Mouse (Mus musculus) thymus, postnatal 25 days (tissue): ENCODE data around the gene Zdhhc9.
A peak's percentile ranks its signal among the peaks of the same experiment; 100 is the strongest.

Experiments used
- DNase-seq: peaks from one replicate; pipeline ENCODE4 v3.0.0; 2022

Zdhhc9 gene

DNA sequence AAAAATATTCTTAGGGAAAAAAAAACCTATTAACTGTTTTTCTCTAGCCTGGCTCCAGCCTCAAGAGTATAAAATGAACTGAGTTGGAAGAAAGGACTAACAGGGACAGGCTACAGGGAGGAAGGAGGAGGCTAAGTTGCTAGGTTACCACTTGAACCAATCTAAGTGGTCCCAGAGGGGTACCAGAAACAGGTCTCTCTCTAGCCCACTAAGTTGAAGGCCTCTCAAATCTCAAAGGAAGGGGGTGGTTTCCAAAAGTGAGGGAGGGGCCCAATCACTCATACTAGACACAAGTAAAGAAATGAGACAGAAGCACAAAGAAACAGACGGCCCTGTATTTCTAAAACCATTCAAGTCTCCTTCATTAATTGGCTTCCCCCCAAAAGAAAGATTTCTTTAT is 38.8 kb downstream of the Zdhhc9 start:
- DNase-seq: no peak

DNA sequence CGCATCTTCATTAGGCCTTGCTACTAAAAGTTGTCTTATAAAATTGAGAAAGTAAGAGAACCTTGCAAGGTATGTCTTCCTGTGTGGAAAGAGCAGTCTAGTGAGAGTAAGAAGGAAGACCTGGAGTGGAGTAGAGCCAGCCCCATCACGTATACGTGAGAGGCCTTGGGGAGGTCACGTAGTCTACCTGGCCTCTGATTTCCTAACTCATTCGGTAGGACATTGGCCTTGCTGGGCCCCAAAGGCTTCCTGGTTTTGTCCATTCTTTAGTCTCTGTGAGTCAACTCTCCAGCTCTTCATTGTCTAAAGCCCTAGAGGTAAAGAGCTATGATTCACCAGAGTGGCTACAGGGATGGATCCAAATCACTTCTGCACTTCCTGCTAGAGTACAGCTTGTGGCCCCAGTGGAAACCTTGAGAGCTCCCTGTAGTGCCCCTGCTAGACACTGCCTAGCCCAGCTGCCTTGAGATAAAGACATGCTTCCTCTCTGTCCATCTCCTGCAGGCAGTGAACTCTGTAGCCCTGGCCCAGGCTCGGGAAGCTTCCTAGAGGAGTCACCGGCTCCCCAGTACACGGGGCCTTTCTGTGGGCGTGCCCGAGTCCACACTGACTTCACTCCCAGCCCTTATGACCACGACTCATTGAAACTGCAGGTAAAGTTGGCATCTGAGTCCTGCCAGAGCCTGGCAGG is 50.3 kb downstream of the Zdhhc9 start:
- no peak for DNase-seq

- DNase-seq: no peak
Observed at GRCm38 (mm10) chrX:48157396-48157795, 51.3 kb downstream of the Zdhhc9 start.

DNA sequence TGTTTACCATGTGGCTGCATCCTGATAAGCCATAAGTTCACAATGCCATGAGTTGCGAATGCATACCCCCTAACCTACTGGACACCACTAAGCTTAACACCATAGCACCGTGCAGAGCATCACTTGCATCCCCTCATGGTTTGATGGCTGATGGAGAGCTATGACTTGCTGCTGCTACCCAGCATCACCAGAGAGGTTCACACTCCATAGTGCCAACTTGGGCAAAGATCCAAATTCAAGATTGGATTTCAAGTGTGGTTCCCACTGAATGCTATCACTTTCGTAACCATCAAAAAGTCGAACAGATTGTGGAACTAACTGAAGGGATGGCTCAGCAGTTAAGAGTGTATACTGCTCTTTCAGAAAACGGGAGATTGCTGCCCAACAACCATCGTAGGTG is 53.2 kb downstream of the Zdhhc9 start:
- no peak for DNase-seq

DNA sequence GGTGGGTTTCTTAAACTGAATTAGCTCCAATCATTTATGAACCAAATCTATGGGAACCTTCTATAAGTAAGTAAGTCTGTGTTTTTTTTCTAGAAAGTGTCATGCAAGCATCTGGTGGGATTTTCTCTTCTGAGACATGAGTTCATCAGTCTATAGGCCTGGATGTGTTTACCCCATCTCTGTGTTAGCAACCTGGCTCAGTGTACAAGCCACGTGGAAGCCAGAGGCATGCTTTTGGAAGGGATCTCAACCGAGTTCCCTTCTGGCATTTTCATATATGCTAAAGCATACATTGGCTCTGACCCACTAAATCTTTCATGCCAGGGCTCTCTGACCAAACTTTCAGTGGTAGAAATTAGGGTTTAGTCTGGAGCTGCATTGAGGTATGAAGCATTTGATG is 54.7 kb downstream of the Zdhhc9 start:
- no peak for DNase-seq

DNA sequence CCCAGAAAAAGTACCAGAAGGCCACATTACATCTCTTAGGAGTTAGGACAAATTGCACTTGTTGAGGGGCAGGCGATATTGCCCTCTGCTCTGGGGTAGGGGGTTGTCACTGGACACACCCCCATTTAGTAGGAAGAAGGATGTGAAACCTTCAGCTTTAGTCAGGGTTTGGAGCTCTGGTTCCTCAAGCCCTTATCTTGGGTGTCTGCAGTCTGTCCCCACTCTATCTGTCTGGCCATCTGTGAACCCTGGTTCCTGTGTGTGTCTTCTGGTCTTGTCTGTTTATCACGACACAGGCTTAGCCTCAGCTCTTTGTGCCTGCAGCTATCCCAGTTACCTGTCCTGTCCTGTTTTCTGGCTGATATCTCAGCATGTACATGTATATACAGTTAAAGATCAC is 55.3 kb downstream of the Zdhhc9 start:
- no peak for DNase-seq

DNA sequence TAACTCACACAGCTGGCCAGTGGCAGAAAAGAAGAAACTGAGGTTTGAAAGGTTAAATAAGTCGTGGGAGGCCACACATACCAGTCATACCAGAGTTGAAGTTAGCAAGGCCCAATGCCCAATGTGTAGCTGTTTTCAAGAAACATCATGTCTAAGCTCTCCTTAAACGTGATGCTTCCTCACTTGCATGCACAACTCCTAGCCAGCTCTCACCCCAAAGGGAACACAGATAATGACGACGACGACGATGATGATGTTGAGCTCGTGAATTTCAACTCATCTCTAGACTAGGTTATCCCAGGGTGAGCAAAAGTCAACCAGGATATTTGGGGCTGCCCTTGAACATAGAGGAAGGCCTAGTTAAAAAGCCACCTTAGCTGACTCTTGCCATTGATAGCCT is 56.6 kb downstream of the Zdhhc9 start:
- DNase-seq: no peak

- peak; percentile 71 for DNase-seq
Observed at GRCm38 (mm10) chrX:48147741-48148186, 60.9 kb downstream of the Zdhhc9 start.

DNA sequence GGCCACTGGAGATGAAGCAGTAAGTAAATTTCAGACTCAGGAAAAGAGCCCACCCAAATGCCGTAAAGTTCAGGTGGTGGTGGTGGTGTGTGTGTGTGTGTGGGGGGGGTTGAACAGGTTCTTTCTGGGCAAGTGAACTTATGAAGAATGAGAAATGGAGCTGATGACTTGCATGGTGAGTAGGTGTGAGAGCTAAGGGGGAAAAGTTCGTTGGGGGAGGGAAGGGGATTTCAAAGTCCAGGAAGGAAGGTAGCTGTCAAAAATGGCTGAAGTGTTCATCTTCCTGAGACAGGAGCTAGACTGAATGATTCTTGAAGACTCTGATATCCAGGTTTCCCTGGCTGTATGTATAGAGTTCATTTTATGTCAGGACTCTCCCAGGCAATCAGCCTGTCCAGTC is 61.5 kb downstream of the Zdhhc9 start:
- peak; percentile 27 for DNase-seq

DNA sequence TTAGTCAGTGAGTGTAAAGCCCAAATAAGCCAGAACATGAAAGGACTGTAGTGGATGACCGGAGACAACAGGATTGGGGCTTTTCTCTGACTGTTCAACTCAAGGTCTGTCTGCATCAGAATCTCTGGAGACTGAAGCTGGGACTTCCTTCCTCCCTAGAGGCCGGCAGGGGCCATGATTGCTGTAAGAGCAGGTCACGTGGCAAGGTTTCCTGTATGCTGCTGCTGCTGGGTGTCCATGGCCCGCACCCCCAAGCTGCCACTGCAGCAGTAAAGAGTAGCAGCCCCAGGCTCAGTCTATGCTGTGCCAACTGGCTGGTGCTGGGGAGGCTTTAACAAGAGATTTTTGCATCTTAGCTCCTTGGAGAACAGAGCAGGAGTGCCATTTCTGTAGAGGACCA is 62.4 kb downstream of the Zdhhc9 start, which contains the start of gene Sash3:
Gene Sash3, plus strand, starts transcription at position 175 of the 400 bp plus-strand sequence.
- peak; percentile 77 for DNase-seq

DNA sequence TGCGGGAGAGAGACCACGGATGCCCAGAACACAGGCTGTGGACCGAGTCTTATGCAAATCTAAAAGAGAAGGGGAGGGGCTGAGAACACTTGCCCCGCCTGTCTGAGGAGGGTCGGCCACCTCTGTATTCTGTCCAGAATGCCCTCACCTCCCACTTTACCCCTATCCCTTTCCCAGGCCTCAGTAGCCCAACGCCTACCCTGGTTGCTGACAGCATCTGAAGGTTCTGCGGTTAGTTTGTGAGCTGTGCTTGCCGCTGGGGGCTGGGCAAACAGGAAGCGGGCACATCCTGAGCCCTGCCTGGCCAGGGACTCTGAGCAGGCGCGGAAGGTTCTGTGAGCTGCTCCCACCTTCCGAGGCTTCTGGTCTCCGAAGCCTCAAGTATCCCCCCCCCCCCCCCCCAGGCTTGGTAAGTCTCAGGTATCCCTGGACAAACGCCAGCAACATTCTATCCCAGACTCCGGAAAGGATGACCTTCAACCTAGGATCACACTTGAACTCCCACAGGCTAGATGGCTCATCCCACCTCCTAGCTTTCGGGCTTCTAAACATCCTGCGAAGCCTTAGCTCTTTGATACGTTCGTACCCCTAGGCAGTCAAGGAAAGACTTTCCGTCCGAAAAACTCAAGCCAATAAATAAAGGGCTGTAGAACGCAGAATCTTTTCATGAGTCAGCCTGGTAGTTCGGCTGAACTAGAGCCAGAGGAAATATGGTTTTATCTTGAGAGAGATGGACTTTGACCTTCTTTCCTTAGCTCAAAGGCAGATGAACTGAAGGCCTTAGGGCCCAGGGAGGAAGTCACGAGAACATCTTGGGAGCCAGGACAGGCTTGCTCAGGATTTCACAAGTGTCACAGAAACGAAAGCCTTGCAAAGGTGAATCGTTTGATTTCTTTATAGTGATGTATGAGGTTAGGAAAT is 65.0 kb downstream of the Zdhhc9 start:
- peak; percentile 81 for DNase-seq

DNA sequence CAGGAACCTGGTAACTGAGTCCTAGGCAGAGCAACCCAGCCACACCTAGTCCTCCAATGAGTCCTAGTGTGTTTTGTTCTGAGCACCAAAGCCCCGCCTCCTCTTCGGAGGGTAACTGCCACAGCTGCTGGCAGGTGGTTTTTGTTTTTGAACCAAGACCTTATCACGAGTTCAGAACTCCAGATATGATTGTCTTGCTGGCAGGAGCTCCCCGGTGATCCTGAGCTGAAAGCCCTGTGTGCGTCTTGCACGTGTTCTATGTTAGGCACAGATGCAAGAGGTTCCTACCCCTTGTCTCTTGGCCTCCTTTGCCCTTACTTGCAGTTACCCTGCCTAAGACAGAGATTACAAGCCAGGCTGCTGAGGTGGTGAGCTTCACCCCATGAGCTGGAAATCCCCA is 67.2 kb downstream of the Zdhhc9 start:
- peak; percentile 80 for DNase-seq

DNA sequence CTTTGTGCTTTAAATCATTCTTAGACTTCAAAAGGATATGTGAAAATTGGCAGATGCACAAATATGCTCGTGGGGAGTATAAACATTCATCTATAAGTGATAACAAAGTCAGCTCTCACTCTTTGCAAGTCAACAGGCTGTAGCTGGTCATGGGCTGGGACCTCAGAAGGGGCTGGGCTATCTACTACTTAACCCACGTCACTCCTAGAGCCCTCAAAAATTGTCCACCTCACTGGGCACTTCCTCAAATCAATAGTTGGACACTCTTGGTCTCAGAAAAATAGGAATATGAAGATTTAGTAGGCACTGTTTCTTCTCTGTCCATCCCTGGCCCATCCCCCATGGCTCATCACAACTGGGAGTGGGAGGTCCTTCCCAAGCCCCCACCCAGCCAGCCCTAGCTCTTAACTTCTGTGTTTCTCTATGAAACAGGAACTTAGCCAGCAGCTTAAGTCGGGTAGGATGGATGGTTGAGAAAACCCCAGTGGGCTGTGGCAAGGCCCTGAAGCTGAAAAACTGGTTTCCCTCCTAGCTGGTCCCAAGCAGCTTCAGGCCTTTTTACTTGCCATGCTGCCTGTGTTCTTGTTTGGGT is 68.3 kb downstream of the Zdhhc9 start:
- peak; percentile 57 for DNase-seq

- peak; percentile 61 for DNase-seq
Observed at GRCm38 (mm10) chrX:48139368-48140285, 69.1 kb downstream of the Zdhhc9 start.

GRCm38 (mm10) chrX:48138539-48139275 is 70.0 kb downstream of the Zdhhc9 start:
- peak; percentile 30 for DNase-seq

DNA sequence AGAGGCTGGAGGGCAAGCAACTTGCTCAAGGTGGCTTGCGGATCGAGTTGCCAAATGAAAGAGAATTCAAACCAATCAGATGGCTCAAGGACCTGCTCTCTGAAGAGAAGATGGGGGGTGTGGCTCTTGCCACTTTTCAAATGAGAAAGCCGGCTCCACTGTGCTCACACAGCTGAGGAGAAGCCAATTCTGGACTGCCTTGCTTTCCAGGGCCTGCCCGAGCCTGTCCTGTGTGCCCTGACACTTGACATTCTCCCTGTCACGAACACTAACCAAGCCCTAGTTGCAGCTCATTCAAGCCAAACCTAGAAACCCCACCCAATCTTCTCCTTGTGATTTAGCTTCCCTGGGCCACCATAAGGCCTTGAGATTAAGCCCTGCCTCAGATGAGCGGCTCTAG is 70.7 kb downstream of the Zdhhc9 start:
- peak; percentile 52 for DNase-seq

DNA sequence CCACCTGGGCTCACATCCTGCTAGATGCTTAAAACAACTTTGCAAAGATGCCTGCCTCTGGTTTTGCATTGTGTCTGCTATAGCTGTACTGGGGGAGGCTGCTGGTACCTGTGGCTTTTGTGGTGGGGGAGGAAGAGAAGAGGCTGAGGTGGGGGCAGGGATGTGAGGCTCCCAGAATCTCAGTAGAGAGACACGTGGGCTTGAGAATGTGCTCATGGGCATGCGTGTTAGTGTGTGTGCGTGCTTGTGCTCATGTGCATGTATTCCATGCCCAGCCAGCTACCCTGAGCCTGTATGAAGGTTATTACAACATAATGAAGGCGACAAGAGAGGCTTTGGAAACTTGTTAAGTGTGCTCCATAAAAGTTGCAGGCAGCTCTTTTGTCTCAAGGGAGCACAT is 71.7 kb downstream of the Zdhhc9 start:
- DNase-seq: peak; percentile 82

DNA sequence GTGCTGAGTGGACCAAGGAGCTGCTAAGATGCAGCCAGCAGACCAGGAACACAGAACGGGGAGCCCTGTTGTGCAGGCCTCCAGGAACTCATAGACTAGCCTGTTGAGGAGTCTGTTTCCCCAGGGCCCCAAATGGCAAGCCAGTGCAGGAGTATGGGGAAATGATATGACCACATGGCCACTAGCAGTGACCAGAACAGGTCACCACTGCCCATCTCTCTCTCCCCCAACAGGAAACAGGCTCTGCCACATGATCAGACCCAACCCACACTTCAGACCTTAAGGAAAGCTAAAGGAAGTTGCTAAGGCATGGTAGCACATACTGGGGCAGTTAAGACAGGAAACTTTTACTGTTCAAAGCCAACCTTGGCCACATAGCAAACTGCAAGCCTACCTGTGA is 79.5 kb downstream of the Zdhhc9 start:
- no peak for DNase-seq

- DNase-seq: peak; percentile 34
Observed at GRCm38 (mm10) chrX:48127502-48128218, 81.0 kb downstream of the Zdhhc9 start.

DNA sequence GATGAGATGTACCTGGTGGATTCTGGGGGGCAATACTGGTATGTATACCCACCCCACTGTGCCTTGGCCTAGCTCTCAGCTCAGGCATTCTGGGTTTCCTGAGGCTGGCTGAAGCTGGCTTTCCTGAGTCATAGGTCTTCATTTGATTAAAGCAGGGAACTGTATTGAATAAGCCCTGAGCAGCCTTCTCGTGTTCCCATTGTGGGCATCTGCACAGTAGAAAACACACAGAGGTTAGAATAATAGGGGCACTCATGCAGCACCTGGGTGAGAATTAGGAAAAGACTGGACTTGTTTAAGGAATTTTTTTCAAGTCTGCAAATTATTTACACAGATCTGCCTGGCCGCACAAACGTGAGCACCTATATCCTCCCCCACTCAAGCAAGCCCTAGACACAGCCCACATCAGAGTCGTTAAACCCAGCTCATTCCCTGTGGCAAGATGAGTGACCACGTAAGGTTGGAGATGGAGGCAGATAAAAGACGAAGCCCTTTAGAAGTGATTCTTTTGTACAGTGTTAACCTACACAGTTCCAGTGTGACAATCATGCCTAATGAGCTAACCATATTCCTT is 81.7 kb downstream of the Zdhhc9 start:
- DNase-seq: no peak
